Mouse (Mus musculus) megakaryocyte, embryonic 14.5 days (primary cell): ENCODE measurements around the gene Tmem163. TPM values are rescaled to one million over a fixed set of nuclear protein-coding genes. Genes with fewer than 3 reads are reported as not detected.
A peak's percentile ranks its signal among the peaks of the same experiment; 100 is the strongest.

ENCODE experiments used
- H3K27me3 ChIP-seq: replicated peaks from 2 replicates; pipeline ENCODE3; 2012; ENCODE audit warnings: inconsistent platforms
- H3K36me3 ChIP-seq: replicated peaks from 2 replicates; pipeline ENCODE3; 2012; ENCODE audit warnings: low read length, inconsistent platforms, mixed read lengths
- H3K4me1 ChIP-seq: 2 replicates; pipeline ENCODE4 v1.6.1; 2012; ENCODE audit warnings: inconsistent platforms
- H3K4me3 ChIP-seq: replicated peaks from 2 replicates; pipeline ENCODE3; 2012; ENCODE audit warnings: moderate library complexity, mild to moderate bottlenecking, inconsistent platforms
- H3K9me3 ChIP-seq: 2 replicates; pipeline ENCODE4 v1.6.1; 2012; ENCODE audit warnings: inconsistent platforms
- FLI1 ChIP-seq: IDR thresholded peaks from 2 replicates; pipeline ENCODE4 v1.6.1; 2012; ENCODE audit warnings: low read length, inconsistent platforms, mixed read lengths
- GATA1 ChIP-seq: IDR thresholded peaks from 3 replicates; pipeline ENCODE4 v1.6.1; 2012; ENCODE audit warnings: mixed read lengths, low read length, inconsistent platforms, borderline replicate concordance
- polyA plus RNA-seq: library from polyadenylated mRNA; stranded (reverse); fragments of >175 nt; gene quantifications from 2 replicates; pipeline ENCODE4 v1.2.3, GENCODE M21; 2012; ENCODE audit warnings: low replicate concordance; ENCODE audit not compliant: insufficient read depth

Tmem163 gene
- 41.1 and 61.1 TPM in 2 replicates for polyA plus RNA-seq

- peaks cover 19% of the 10 kb centered on the region for H3K27me3 ChIP-seq
- peaks cover under 1% of the 10 kb centered on the region for H3K36me3 ChIP-seq
- TF ChIP-seq GATA1 (no peak), FLI1 (no peak)
- H3K4me3 ChIP-seq, result peak within 1 kb of the TSS; percentile 98
- peaks cover 49% of the 10 kb centered on the region for H3K4me1 ChIP-seq
- peaks cover 4% of the 10 kb centered on the region; the same call in 1 of the 2 replicates for H3K9me3 ChIP-seq
Measured at GRCm38 (mm10) chr1:127679498-127680133, at the start of gene Tmem163. Gene Tmem163, minus strand, starts transcription at chr1:127679548.

- Histone ChIP-seq H3K4me3 (no peak within 1 kb of the TSS), H3K4me1 (peaks cover 10% of the 10 kb centered on the region; the same call in 1 of the 2 replicates), H3K27me3 (peaks cover 10% of the 10 kb centered on the region), H3K9me3 (peaks cover 5% of the 10 kb centered on the region; the same call in 1 of the 2 replicates), H3K36me3 (no peaks in the 10 kb centered on the region)
- TF ChIP-seq FLI1, result no peak
- TF ChIP-seq GATA1, result no peak
Measured at GRCm38 (mm10) chr1:127729096-127729495, 49.7 kb upstream of the Tmem163 start, which contains the start of gene Acmsd. Gene Acmsd, plus strand, starts transcription at chr1:127729413.

- peaks cover 6% of the 10 kb centered on the region; the same call in 1 of the 2 replicates for H3K4me1 ChIP-seq
- H3K36me3 ChIP-seq, result no peaks in the 10 kb centered on the region
- no peak overlapping the region for H3K4me3 ChIP-seq
- no peak for TF ChIP-seq GATA1
- TF ChIP-seq FLI1, result no peak
- peaks cover 3% of the 10 kb centered on the region for H3K27me3 ChIP-seq
- peaks cover 2% of the 10 kb centered on the region; the same call in 1 of the 2 replicates for H3K9me3 ChIP-seq
Measured at GRCm38 (mm10) chr1:127723596-127723995, 44.2 kb upstream of the Tmem163 start.

- Histone ChIP-seq H3K4me1 (no peaks in the 10 kb centered on the region), H3K36me3 (no peaks in the 10 kb centered on the region), H3K27me3 (peaks cover 9% of the 10 kb centered on the region), H3K9me3 (peaks cover 11% of the 10 kb centered on the region), H3K4me3 (no peak overlapping the region)
- TF ChIP-seq FLI1, result no peak
- no peak for TF ChIP-seq GATA1
Measured at GRCm38 (mm10) chr1:127718290-127718689, 38.9 kb upstream of the Tmem163 start.

- peaks cover 11% of the 10 kb centered on the region for H3K9me3 ChIP-seq
- peaks cover 8% of the 10 kb centered on the region for H3K27me3 ChIP-seq
- H3K4me1 ChIP-seq, result no peaks in the 10 kb centered on the region
- TF ChIP-seq FLI1, result no peak
- no peak for TF ChIP-seq GATA1
- no peaks in the 10 kb centered on the region for H3K36me3 ChIP-seq
- H3K4me3 ChIP-seq, result no peak overlapping the region
Measured at GRCm38 (mm10) chr1:127716441-127716840, 37.1 kb upstream of the Tmem163 start.

- Histone ChIP-seq H3K9me3 (no peaks in the 10 kb centered on the region), H3K4me1 (peaks cover 3% of the 10 kb centered on the region; the same call in 1 of the 2 replicates), H3K27me3 (no peaks in the 10 kb centered on the region), H3K4me3 (no peak overlapping the region), H3K36me3 (no peaks in the 10 kb centered on the region)
- TF ChIP-seq GATA1, result no peak
- no peak for TF ChIP-seq FLI1
Measured at GRCm38 (mm10) chr1:127706269-127706668, 26.9 kb upstream of the Tmem163 start.

- TF ChIP-seq GATA1 (no peak), FLI1 (no peak)
- no peaks in the 10 kb centered on the region for H3K36me3 ChIP-seq
- H3K4me3 ChIP-seq, result no peak overlapping the region
Measured at GRCm38 (mm10) chr1:127702187-127702586, 22.8 kb upstream of the Tmem163 start.

GRCm38 (mm10) chr1:127696533-127696932, 17.2 kb upstream of the Tmem163 start:
- Histone ChIP-seq H3K4me1 (no peaks in the 10 kb centered on the region), H3K9me3 (no peaks in the 10 kb centered on the region), H3K27me3 (peaks cover 14% of the 10 kb centered on the region), H3K4me3 (no peak overlapping the region), H3K36me3 (no peaks in the 10 kb centered on the region)
- TF ChIP-seq FLI1, result no peak
- no peak for TF ChIP-seq GATA1

More at GRCm38 (mm10) chr1:127702187-127702586, 22.8 kb upstream of the Tmem163 start:
- H3K27me3 ChIP-seq, result no peaks in the 10 kb centered on the region
- no peaks in the 10 kb centered on the region for H3K9me3 ChIP-seq
- peaks cover 3% of the 10 kb centered on the region; the same call in 1 of the 2 replicates for H3K4me1 ChIP-seq

- peaks cover 18% of the 10 kb centered on the region for H3K27me3 ChIP-seq
- H3K4me3 ChIP-seq, result peak overlapping the region; percentile 98
- peaks cover 58% of the 10 kb centered on the region for H3K4me1 ChIP-seq
- H3K36me3 ChIP-seq, result peaks cover 16% of the 10 kb centered on the region
- peaks cover 4% of the 10 kb centered on the region; the same call in 1 of the 2 replicates for H3K9me3 ChIP-seq
- TF ChIP-seq FLI1 (no peak), GATA1 (no peak)
Measured at GRCm38 (mm10) chr1:127677661-127678580, 1.4 kb downstream of the Tmem163 start.

GRCm38 (mm10) chr1:127677131-127677631, 2.2 kb downstream of the Tmem163 start:
- peaks cover 23% of the 10 kb centered on the region for H3K36me3 ChIP-seq
- TF ChIP-seq FLI1 (no peak), GATA1 (no peak)
- H3K4me3 ChIP-seq, result peak overlapping the region; percentile 98
- H3K4me1 ChIP-seq, result peaks cover 62% of the 10 kb centered on the region
- peaks cover 4% of the 10 kb centered on the region; the same call in 1 of the 2 replicates for H3K9me3 ChIP-seq
- peaks cover 18% of the 10 kb centered on the region for H3K27me3 ChIP-seq
